Mouse (Mus musculus): ENCODE measurements at regions not wholly inside any gene's neighbourhood (a gene's known extent, or its start where the extent isn't known, plus 50 kb on each side); places are given as distances from the start of the nearest gene placed in this dataset.

DNA sequence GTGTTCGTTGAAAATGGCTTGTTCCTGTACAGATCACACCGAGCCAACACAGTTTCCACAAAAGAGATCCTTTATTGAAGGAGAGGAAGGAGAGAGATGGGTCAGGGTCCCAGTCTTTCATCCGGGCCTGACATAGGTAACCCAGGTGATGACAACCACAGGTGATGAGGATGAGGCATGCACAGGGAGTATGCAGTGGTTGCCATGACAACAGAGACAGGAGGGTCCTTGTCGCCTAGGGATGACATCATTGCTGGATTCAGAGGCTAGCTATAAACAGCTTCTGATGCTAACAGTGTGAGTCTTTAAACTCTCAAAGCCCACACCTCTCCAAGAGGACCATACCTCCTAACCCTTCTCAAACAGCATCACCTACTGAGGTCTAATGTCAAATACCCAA, 327.0 kb upstream of the Prox1 start:
- DNase-seq: no peak

DNA sequence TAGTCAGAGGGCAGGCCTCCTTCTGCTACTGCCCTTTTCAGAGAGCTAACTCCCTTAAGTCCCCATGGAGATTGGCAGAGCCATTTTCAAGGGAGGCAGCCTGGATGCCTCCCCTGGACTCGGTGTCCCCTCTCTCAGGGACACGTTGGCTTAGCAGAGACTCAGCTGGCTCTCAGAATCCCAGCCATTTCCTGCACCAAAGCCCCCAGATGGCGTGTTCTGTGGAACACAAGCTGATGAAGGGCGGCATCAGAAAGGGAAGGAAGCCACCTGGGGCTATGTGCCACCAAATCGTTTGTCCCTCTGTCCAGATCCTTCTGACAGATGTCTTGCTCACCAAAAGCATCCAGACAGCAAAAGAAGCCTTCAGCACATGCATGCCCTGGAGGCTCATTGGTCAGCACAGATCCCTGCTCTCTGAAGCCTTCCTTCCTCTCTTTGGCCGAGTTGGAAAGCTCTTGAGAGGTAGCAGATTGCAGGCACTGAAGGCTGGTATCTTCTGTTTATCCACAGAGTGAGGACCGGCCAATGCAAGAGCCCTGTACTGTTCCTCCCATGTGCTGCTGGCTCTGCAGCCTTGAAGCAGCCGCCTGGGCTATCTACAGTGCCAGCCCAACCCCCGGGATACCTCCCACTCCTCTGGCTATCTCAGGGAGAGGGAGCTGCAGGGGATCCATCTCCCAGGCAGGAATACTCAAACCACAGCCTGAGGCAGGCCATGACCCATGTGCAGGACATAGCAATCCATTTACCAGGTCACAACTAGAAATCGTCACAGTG, 325.4 kb upstream of the Prox1 start:
- DNase-seq: no peak

- no peak for DNase-seq
Observed at GRCm38 (mm10) chr1:190486551-190487104, 316.1 kb upstream of the Prox1 start.

DNA sequence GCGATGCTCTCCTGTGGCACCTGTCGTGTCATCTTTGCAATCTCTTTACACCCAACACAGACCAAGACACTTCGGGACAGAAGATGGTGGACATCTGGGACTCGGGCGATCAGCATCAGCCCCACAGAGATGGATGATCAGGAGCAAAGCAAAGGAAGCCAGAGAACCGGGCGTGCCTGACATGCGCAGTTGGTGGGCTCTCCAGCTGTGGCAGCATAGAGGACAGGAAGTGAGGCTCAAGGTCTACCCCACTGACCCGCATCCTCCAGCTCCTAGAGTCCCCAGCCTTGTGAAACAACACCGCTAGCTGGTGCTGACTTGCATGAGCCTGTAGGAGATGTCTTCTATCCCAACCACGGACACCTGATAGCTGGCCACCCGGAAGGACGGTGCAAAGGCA, 312.9 kb upstream of the Prox1 start:
- no peak for DNase-seq

DNA sequence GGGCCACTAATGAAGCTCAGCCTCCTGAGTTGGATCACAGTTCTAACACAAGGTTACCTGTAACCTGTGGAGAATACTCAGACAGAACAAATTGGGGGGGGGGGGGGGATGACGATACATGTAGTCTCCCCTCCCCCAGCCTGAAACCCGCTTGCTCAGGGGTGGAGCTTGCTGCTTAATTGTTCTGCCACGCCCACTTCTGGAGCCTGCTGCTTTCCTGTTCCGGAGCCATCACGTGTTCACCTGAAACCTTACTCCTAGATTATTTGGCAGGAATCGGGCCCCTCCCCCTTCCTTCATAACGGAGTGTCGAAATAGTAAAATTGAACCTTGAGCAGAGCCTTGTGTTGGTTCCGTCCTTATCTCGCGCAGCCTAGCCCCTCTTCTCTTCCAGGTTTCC, 310.6 kb upstream of the Prox1 start:
- DNase-seq: no peak

- no peak for DNase-seq
Observed at GRCm38 (mm10) chr1:190480601-190481000, 310.1 kb upstream of the Prox1 start.

GRCm38 (mm10) chr1:190472761-190473160, 302.2 kb upstream of the Prox1 start:
- no peak for DNase-seq

DNA sequence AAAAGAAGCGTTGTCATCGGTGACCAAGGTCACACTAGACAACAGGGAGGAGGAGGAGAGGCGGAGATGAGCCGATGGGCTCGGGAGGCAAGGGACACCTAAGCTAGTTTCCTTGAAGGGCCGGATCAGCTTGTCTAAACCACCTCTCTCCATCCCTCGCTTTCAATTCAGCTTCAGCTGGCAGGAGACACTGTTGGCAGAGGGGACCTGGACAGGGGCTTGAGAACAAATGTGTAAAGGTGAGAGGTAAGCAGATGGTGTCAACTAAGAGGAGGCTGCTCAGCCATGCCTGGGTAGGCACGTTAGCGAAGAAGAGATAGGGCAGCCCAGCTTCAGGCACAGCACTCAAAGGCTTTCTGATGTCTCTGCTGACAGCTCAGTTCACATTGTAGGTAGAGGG, 299.8 kb upstream of the Prox1 start:
- no peak for DNase-seq

- DNase-seq: no peak
Observed at GRCm38 (mm10) chr1:190457541-190458061, 287.1 kb upstream of the Prox1 start.

DNA sequence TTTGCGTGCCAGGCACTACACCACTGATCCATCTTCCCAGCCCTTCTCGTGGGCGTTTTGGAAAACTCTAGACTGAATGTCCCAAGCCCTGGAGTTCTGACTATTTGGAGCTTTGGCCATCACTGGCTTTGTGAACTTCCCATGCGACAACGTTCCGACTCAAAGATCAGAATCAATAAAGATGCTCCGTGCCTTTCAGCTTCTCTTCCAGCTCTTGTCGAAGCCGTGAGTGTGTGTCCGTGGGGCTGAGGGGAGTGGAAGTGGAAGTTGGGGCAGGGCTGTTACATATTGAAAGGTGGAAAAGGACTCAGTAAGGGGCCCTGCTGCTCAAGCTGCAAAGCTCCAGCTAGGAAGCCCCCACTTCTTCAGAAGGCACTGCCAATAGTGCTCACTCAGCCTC, 283.0 kb upstream of the Prox1 start:
- DNase-seq: no peak

DNA sequence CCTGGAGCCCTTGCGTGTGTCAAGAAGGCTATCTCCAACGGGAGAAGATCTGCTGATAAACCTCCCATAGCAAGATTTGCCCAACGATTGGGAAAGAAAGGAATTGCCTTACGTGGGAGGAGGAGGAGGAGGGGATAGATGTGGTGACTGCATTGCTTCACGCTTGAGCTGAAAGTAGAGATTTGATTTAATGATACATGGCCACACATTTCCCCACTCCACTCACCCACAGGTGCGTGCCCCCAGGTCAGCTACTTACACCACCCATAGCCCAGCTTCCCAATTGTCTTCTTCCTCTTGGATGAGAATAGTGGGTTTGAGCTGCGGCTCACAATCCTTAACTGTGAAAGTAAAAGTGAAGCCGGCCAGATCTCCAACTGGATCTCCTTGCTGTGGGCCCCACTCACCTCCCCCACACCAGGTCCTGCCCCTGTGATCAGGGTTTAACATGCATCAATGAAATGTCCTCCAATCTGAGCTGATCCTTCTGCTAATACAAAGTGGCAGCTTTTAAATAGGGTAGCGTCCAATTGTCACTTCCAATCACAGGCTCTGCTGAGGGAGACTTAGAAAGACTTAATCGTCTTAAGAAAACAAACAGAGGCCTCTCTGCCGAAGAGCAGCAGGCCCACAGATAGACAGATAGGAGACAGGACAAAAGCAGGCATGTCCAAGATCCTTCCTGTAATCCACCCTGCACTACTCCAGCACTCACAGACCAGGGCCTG, 281.8 kb upstream of the Prox1 start:
- DNase-seq: no peak

DNA sequence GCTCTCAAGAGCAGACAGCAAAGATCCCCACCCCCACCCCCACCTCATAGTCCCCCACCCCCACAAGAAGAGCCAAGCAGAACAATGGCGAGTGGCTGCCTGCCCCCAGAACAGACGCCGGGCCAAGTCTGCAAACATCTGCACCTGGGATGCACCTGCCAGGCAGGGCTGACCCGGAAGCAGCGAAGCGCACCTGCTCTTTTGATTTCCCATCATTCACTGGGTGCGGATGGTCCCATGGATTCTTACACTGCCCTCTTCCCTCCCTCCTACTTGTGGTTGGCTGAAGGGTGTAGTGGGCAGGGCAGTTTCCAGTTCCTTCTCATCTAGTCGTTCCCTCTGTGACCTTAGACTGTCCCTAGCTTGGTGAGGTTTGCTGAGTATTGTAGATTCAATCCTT, 277.7 kb upstream of the Prox1 start:
- no peak for DNase-seq

DNA sequence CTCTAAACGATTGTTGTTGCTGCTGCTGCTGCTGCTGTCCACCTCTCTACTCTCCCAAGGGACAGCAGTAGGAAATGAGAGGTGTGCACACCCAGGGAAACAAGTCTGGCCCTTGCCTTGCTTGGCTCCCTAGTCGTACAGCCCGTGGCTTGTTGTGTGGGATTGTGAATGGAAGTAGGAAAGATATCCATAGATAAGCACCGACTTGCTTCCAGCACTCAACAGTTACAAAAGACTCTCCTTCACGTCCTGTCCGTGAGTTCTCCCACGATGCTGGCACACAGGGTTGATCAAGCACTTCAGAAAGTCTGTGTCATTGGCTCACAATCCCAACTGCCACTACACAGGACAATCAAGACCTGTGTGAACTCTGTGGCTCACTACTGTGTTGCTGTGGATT, 276.7 kb upstream of the Prox1 start:
- DNase-seq: no peak

GRCm38 (mm10) chr1:190446676-190447075, 276.2 kb upstream of the Prox1 start:
- no peak for DNase-seq

GRCm38 (mm10) chr1:190444366-190444765, 273.9 kb upstream of the Prox1 start:
- DNase-seq: no peak

GRCm38 (mm10) chr1:190443234-190443633, 272.7 kb upstream of the Prox1 start:
- DNase-seq: no peak

DNA sequence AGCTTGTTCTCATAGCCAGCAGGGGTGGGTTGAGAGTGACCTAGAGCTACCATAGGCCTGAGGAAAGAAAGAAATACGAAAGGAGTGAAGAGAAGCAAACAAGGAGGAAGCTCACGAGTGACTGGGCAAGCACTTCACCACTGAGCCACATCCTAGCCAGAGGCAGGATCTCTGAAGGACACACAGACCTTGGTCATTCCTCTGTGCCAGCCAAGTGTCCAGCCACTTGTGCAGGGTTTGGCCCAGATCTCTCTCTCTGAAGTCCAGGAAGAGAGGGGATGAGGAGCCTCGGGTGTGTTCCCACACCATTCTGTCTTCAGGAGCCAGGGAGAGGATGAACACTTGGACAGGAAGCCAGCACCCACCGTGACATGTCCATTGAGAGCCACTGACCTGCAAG, 271.7 kb upstream of the Prox1 start:
- DNase-seq: no peak

- DNase-seq: no peak
Observed at GRCm38 (mm10) chr1:190438789-190439188, 268.3 kb upstream of the Prox1 start.

DNA sequence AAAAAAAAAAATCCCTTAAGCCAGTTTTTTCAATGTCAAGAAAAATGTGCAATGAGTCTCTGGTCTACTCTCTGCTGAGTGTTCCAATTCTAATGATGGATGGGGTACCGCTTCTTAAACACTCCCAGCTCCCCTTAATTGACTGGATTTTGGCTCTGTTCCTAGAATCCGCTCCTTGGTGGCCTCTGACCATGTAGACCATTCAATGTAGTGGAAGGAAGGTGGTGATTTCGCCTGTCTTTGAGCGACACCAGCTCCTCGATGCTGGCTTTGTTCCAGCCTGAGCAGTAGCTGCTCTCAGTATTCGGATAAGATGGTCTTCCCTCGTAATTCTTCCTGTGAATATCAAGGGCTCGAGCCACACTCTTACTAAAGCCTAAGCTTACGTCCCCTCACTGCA, 252.4 kb upstream of the Prox1 start:
- DNase-seq: no peak

- DNase-seq: no peak
Observed at GRCm38 (mm10) chr1:190419709-190420108, 249.2 kb upstream of the Prox1 start.

- DNase-seq: no peak
Observed at GRCm38 (mm10) chr1:190417326-190417725, 246.8 kb upstream of the Prox1 start.

GRCm38 (mm10) chr1:190411756-190412155, 241.2 kb upstream of the Prox1 start:
- no peak for DNase-seq

DNA sequence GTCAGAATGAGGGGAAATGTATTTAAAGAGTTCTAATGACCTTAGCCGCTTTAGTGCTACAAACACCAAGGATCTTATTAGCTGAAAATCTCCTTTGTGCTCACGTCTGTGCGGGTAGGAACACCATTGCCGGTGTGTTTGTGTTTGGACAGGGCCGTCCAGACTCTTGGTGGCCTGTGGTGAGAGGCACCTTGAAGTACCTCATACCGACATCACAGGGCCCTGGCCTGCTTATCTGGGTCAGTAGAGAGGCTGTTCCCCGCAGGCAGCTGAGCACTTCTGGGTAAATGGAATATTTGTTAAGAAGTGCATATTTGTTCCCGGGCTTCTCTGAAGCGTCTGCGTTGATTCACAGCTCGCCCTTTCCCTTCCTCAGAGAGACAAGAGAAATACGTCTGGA, 232.8 kb upstream of the Prox1 start:
- no peak for DNase-seq

DNA sequence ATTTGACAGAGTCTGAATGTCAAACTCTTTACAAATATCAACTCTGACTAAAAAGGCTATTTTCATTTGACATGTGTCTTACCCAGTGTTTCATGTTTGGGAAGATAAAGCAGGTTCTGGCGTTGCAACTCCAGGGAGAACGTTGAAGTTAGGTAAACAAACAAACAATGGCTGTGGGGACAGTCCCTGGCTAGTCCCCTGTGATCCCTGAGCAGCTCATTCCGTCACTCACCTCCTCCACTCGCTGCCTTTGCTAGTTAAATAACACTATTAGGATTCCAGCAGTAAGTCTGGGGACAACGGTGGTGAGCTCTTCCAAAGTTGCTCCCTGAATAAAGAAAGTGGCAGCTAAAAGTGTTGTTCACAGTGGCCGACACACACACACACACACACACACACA, 227.8 kb upstream of the Prox1 start:
- DNase-seq: no peak

All from cerebellum, adult 18-20 months (tissue).